Mouse (Mus musculus) MEL (cell line): ENCODE results near the gene Gfra1. TPM values are rescaled to one million over a fixed set of nuclear protein-coding genes. Genes with fewer than 3 reads are reported as not detected.

ENCODE experiments used
- DNase-seq: peaks from one replicate; pipeline ENCODE4 v3.0.0; 2011; ENCODE audit warnings: low read depth, low spot score
- H3K27ac ChIP-seq: 2 replicates; pipeline ENCODE4 v1.5.1; 2012; ENCODE audit warnings: low read depth, mild to moderate bottlenecking, control low read depth, low read length, moderate library complexity; ENCODE audit not compliant: control insufficient read depth
- H3K27me3 ChIP-seq, 2 experiments: fragments of 150-350 bp in 1 of 2; sonication (generic) in 1 of 2; 2 replicates each; pipeline ENCODE4 v1.6.1; 2012; ENCODE audit warnings: low read length in 2 of 2, mild to moderate bottlenecking in 2 of 2, improper control_type of control experiment in 1 of 2, moderate library complexity in 1 of 2; ENCODE audit not compliant: insufficient read depth in 2 of 2, control insufficient read depth in 1 of 2
- H3K36me3 ChIP-seq, 2 experiments: 2 replicates each; pipeline ENCODE4 v1.6.1; 2012 to 2014; ENCODE audit warnings: low read length in 2 of 2, improper control_type of control experiment in 1 of 2, inconsistent platforms in 1 of 2, mild to moderate bottlenecking in 1 of 2; ENCODE audit not compliant: insufficient read depth in 2 of 2, control insufficient read depth in 1 of 2
- H3K4me1 ChIP-seq, 2 experiments: fragments of 150-350 bp in 1 of 2; sonication (generic) in 1 of 2; 2 replicates each; pipeline ENCODE4 v1.6.1; 2012; ENCODE audit warnings: low read length in 2 of 2, improper control_type of control experiment in 1 of 2, mild to moderate bottlenecking in 1 of 2; ENCODE audit not compliant: insufficient read depth in 2 of 2, control insufficient read depth in 1 of 2
- H3K4me3 ChIP-seq, 2 experiments: fragments of 150-350 bp in 1 of 2; sonication (generic) in 1 of 2; 2 replicates each; pipeline ENCODE4 v1.5.1; 2012; ENCODE audit warnings: low read depth in 2 of 2, low read length in 2 of 2, mild to moderate bottlenecking in 2 of 2, moderate library complexity in 2 of 2, control low read depth in 1 of 2, improper control_type of control experiment in 1 of 2; ENCODE audit not compliant: control insufficient read depth in 1 of 2, insufficient read depth in 1 of 2
- H3K79me2 ChIP-seq: 2 replicates; pipeline ENCODE4 v1.6.1; 2012; ENCODE audit warnings: mild to moderate bottlenecking, low read length, moderate library complexity; ENCODE audit not compliant: control insufficient read depth, poor library complexity, insufficient read depth
- H3K9ac ChIP-seq: 2 replicates; pipeline ENCODE4 v1.6.1; 2012; ENCODE audit warnings: low read depth, mild to moderate bottlenecking, control low read depth, low read length, moderate library complexity; ENCODE audit not compliant: control insufficient read depth, poor library complexity, severe bottlenecking
- H3K9me3 ChIP-seq: fragments of 150-350 bp; sonication (generic); replicated peaks from 2 replicates; pipeline ENCODE4 v1.6.1; 2012; ENCODE audit warnings: mild to moderate bottlenecking, low read length, improper control_type of control experiment, moderate library complexity; ENCODE audit not compliant: insufficient read depth
- BHLHE40 ChIP-seq: IDR thresholded peaks from 2 replicates; pipeline ENCODE4 v1.6.1; 2012; ENCODE audit warnings: low read depth, mild to moderate bottlenecking, inconsistent platforms, low read length, improper control_type of control experiment, borderline replicate concordance
- CHD1 ChIP-seq: IDR thresholded peaks from 2 replicates; pipeline ENCODE4 v1.6.1; 2012; ENCODE audit warnings: low read depth, mild to moderate bottlenecking, inconsistent platforms, low read length, improper control_type of control experiment
- E2F4 ChIP-seq: IDR thresholded peaks from 2 replicates; pipeline ENCODE4 v1.6.1; 2011; ENCODE audit warnings: low read depth, low read length, improper control_type of control experiment, borderline replicate concordance
- ELF1 ChIP-seq: IDR thresholded peaks from 2 replicates; pipeline ENCODE4 v1.6.1; 2014; ENCODE audit warnings: low read depth, mild to moderate bottlenecking, inconsistent platforms, low read length, improper control_type of control experiment, moderate library complexity
- ETS1 ChIP-seq: IDR thresholded peaks from 2 replicates; pipeline ENCODE4 v1.6.1; 2012; ENCODE audit warnings: low read depth, mild to moderate bottlenecking, inconsistent platforms, low read length, improper control_type of control experiment, moderate library complexity
- MAFK ChIP-seq: IDR thresholded peaks from 2 replicates; pipeline ENCODE4 v1.6.1; 2011; ENCODE audit warnings: low read depth, mild to moderate bottlenecking, low read length, improper control_type of control experiment, borderline replicate concordance
- MYC ChIP-seq: IDR thresholded peaks from 2 replicates; pipeline ENCODE4 v1.6.1; 2011; ENCODE audit warnings: low read depth, mild to moderate bottlenecking, low read length, improper control_type of control experiment, moderate library complexity
- NRF1 ChIP-seq: IDR thresholded peaks from 2 replicates; pipeline ENCODE4 v1.6.1; 2014; ENCODE audit warnings: low read depth, mild to moderate bottlenecking, inconsistent platforms, low read length, improper control_type of control experiment, moderate library complexity; ENCODE audit not compliant: poor library complexity, insufficient read depth, severe bottlenecking
- POLR2AphosphoS5 ChIP-seq: IDR thresholded peaks from 2 replicates; pipeline ENCODE4 v1.6.1; 2012; ENCODE audit warnings: low read depth, borderline replicate concordance, mild to moderate bottlenecking, inconsistent platforms, low read length, moderate library complexity, mixed read lengths
- RAD21 ChIP-seq: IDR thresholded peaks from 2 replicates; pipeline ENCODE4 v1.6.1; 2011; ENCODE audit warnings: mild to moderate bottlenecking, low read depth, low read length, improper control_type of control experiment
- SIN3A ChIP-seq: IDR thresholded peaks from 2 replicates; pipeline ENCODE4 v1.6.1; 2012; ENCODE audit warnings: low read length, improper control_type of control experiment, inconsistent platforms
- TAL1 ChIP-seq: IDR thresholded peaks from 2 replicates; pipeline ENCODE4 v1.6.1; 2012; ENCODE audit warnings: mild to moderate bottlenecking, inconsistent platforms, low read length, moderate library complexity, mixed read lengths
- TCF12 ChIP-seq: IDR thresholded peaks from 2 replicates; pipeline ENCODE4 v1.6.1; 2014; ENCODE audit warnings: low read depth, mild to moderate bottlenecking, inconsistent platforms, low read length, improper control_type of control experiment, moderate library complexity
- USF1 ChIP-seq: IDR thresholded peaks from 2 replicates; pipeline ENCODE4 v1.6.1; 2014; ENCODE audit warnings: low read depth, mild to moderate bottlenecking, inconsistent platforms, low read length, improper control_type of control experiment, moderate library complexity
- ZKSCAN1 ChIP-seq: IDR thresholded peaks from 2 replicates; pipeline ENCODE4 v1.6.1; 2012; ENCODE audit warnings: low read depth, mild to moderate bottlenecking, inconsistent platforms, low read length, improper control_type of control experiment, moderate library complexity
- polyA plus RNA-seq, 2 experiments: library from polyadenylated mRNA; stranded (reverse) in 1 of 2; unstranded in 1 of 2; fragments of >175 nt in 1 of 2; fragments of >200 nt in 1 of 2; gene quantifications; 2 replicates each; pipeline versions ENCODE4 v1.2.1 to v1.2.4; 2012; ENCODE audit warnings: low replicate concordance in 2 of 2, low read depth in 1 of 2; ENCODE audit not compliant: insufficient read length in 2 of 2, insufficient read depth in 1 of 2, missing spikeins in 1 of 2
- total RNA-seq: library from RNA; depleted of rRNA; stranded (reverse); fragments of 300-350 nt; gene quantifications from 2 replicates; pipeline ENCODE4 v1.2.3, GENCODE M21; 2012

Gene Gfra1
- total and polyA plus RNA-seq, 3 experiments: not detected

DNA sequence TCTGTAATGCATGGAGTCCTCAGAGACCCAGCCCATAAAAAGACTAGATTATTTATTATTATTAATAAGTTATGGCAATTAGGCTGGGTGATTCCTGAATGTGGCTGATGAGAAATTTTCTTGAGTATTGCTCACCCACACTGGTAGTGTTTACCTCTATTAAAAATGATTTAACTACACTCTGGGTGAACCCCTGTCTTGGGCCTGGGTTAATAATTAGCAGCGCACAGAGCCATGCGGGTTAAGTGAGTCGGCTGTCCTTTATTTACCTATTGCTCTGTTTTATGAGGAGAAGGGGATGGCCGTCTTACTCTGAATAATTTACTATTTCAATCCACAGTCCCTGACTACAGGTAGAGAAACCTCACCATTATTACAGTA lies 59.1 kb downstream of the Gfra1 start:
- Histone ChIP-seq H3K4me3 (no peak overlapping the region), H3K27ac (no peak overlapping the region), H3K79me2 (no peaks in the 10 kb centered on the region), H3K9ac (no peak overlapping the region), H3K36me3 (no peaks in the 10 kb centered on the region), H3K9me3 (no peaks in the 10 kb centered on the region), H3K4me1 (no peaks in the 10 kb centered on the region), H3K27me3 (no peaks in the 10 kb centered on the region)
- DNase-seq: no peak
- no peak for TF ChIP-seq ZKSCAN1
- no peak for TF ChIP-seq ELF1
- TF ChIP-seq POLR2AphosphoS5: no peak
- TF ChIP-seq USF1: no peak
- no peak for TF ChIP-seq TAL1
- TF ChIP-seq TCF12: no peak

DNA sequence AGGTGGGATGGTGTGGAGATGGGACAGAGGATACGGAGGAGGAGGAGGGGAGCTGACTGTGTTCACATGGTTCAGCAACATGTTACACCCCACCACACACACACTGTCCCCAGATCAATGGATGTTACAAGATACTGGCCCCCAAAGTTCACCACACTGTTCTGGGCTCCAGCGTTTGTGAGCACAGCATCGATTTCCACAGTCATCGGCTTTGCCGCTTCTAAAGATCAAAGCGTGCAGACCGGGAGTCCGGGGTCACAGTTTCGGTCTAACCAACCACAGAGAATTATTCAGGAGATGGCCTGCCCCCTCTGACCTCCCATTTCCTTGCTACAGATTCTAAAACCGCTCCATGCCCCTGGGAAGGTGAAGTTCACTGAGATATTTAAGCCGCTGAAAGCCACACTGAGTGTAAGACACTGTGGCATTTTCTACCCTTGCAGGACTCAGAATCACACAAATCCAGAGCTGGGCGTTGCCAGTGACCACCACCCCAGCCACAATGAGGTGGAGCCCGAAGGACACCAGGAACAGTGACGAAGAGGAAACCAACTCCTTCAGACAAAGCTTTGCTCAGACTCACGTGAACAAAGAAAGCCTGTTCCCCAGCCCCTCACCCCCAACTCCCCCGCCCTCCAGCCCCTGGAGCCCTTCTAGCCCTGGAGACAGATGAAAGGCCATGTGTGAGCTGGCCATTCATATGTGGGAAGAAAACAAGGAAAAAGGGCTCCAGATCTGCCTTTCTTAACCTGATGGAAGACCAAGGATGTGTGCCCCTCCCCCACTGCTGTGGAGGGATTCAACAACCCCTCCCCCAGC lies 59.7 kb downstream of the Gfra1 start:
- no peak overlapping the region for H3K27ac ChIP-seq
- no peaks in the 10 kb centered on the region for H3K27me3 ChIP-seq
- no peak overlapping the region for H3K4me3 ChIP-seq
- TF ChIP-seq CHD1: no peak
- no peak for TF ChIP-seq BHLHE40
- no peak for TF ChIP-seq ETS1
- TF ChIP-seq NRF1: no peak
- no peak for TF ChIP-seq POLR2AphosphoS5
- no peak for TF ChIP-seq SIN3A
- no peak for TF ChIP-seq USF1
- TF ChIP-seq MYC: no peak
- no peak for TF ChIP-seq MAFK
- no peak for TF ChIP-seq RAD21
- no peak for TF ChIP-seq E2F4
- H3K79me2 ChIP-seq: no peaks in the 10 kb centered on the region
- H3K9ac ChIP-seq: no peak overlapping the region
- no peaks in the 10 kb centered on the region for H3K9me3 ChIP-seq
- DNase-seq: no peak
- H3K36me3 ChIP-seq: no peaks in the 10 kb centered on the region
- H3K4me1 ChIP-seq: no peaks in the 10 kb centered on the region
